Mouse (Mus musculus): ENCODE results near the gene Cd44. TPM values are rescaled to one million over a fixed set of nuclear protein-coding genes. Genes with fewer than 3 reads are reported as not detected.

Gene Cd44
- polyA plus RNA-seq, 1 experiment = 59.3 TPM

GRCm38 (mm10) chr2:102850026-102850425 is 51.4 kb downstream of the Cd44 start:
- TF ChIP-seq POLR2A (IDR thresholded peaks at IDR 0.05; ENCODE audit: borderline replicate concordance, extremely low read depth, low read depth, low read length) = no peak
- TF ChIP-seq CTCF (IDR thresholded peaks at IDR 0.05; ENCODE audit: insufficient read depth, low read length) = no peak
- Histone ChIP-seq H3K4me3 (replicated peaks; ENCODE audit: extremely low read depth, low read depth, low read length) (no peak overlapping the region), H3K4me1 (ENCODE audit: control insufficient read depth, insufficient read depth, low read length) (no peaks in the 10 kb centered on the region)
- no peak for DNase-seq

GRCm38 (mm10) chr2:102848811-102849433 is 52.5 kb downstream of the Cd44 start:
- TF ChIP-seq CTCF (IDR thresholded peaks at IDR 0.05; ENCODE audit: insufficient read depth, low read length) (no peak), POLR2A (IDR thresholded peaks at IDR 0.05; ENCODE audit: borderline replicate concordance, extremely low read depth, low read depth, low read length) (no peak)
- no peak overlapping the region for H3K4me3 ChIP-seq (replicated peaks; ENCODE audit: extremely low read depth, low read depth, low read length)
- WGBS = 78% methylated on average over 5 of the region's 5 CpGs
- DNase-seq = no peak
- no peaks in the 10 kb centered on the region for H3K4me1 ChIP-seq (ENCODE audit: control insufficient read depth, insufficient read depth, low read length)

GRCm38 (mm10) chr2:102841231-102841630 is 60.2 kb downstream of the Cd44 start:
- no peaks in the 10 kb centered on the region for H3K4me1 ChIP-seq (ENCODE audit: control insufficient read depth, insufficient read depth, low read length)
- no peak for DNase-seq
- TF ChIP-seq CTCF (IDR thresholded peaks at IDR 0.05; ENCODE audit: insufficient read depth, low read length) = no peak
- TF ChIP-seq POLR2A (IDR thresholded peaks at IDR 0.05; ENCODE audit: borderline replicate concordance, extremely low read depth, low read depth, low read length) = no peak
- H3K4me3 ChIP-seq (replicated peaks; ENCODE audit: extremely low read depth, low read depth, low read length) = no peak overlapping the region

- no peak for DNase-seq
- 94% methylated on average over 7 of the region's 7 CpGs for WGBS
- TF ChIP-seq CTCF (IDR thresholded peaks at IDR 0.05; ENCODE audit: insufficient read depth, low read length) = no peak
- TF ChIP-seq POLR2A (IDR thresholded peaks at IDR 0.05; ENCODE audit: borderline replicate concordance, extremely low read depth, low read depth, low read length) = no peak
Observed at GRCm38 (mm10) chr2:102838179-102838578, 63.3 kb downstream of the Cd44 start.

GRCm38 (mm10) chr2:102831547-102831946 is 69.9 kb downstream of the Cd44 start:
- no peak overlapping the region for H3K4me3 ChIP-seq (replicated peaks; ENCODE audit: extremely low read depth, low read depth, low read length)
- no peak for DNase-seq
- H3K4me1 ChIP-seq (ENCODE audit: control insufficient read depth, insufficient read depth, low read length) = no peaks in the 10 kb centered on the region
- no peak for TF ChIP-seq CTCF (IDR thresholded peaks at IDR 0.05; ENCODE audit: insufficient read depth, low read length)
- no peak for TF ChIP-seq POLR2A (IDR thresholded peaks at IDR 0.05; ENCODE audit: borderline replicate concordance, extremely low read depth, low read depth, low read length)

More at GRCm38 (mm10) chr2:102838179-102838578, 63.3 kb downstream of the Cd44 start:
- no peak overlapping the region for H3K4me3 ChIP-seq (replicated peaks; ENCODE audit: extremely low read depth, low read depth, low read length)
- no peaks in the 10 kb centered on the region for H3K4me1 ChIP-seq (ENCODE audit: control insufficient read depth, insufficient read depth, low read length)

GRCm38 (mm10) chr2:102829201-102829600 is 72.3 kb downstream of the Cd44 start:
- DNase-seq = peak; percentile 63
- 84% methylated on average over 3 of the region's 3 CpGs for WGBS
- no peaks in the 10 kb centered on the region for H3K4me1 ChIP-seq (ENCODE audit: control insufficient read depth, insufficient read depth, low read length)

GRCm38 (mm10) chr2:102828381-102828780 is 73.1 kb downstream of the Cd44 start:
- no peak for DNase-seq
- 80% methylated on average over 7 of the region's 7 CpGs for WGBS
- Histone ChIP-seq H3K4me1 (ENCODE audit: control insufficient read depth, insufficient read depth, low read length) (no peaks in the 10 kb centered on the region), H3K4me3 (replicated peaks; ENCODE audit: extremely low read depth, low read depth, low read length) (no peak overlapping the region)
- TF ChIP-seq POLR2A (IDR thresholded peaks at IDR 0.05; ENCODE audit: borderline replicate concordance, extremely low read depth, low read depth, low read length) (no peak), CTCF (IDR thresholded peaks at IDR 0.05; ENCODE audit: insufficient read depth, low read length) (no peak)

More at GRCm38 (mm10) chr2:102829201-102829600, 72.3 kb downstream of the Cd44 start:
- H3K4me3 ChIP-seq (replicated peaks; ENCODE audit: extremely low read depth, low read depth, low read length) = no peak overlapping the region
- no peak for TF ChIP-seq CTCF (IDR thresholded peaks at IDR 0.05; ENCODE audit: insufficient read depth, low read length)

- no peak overlapping the region for H3K4me3 ChIP-seq (replicated peaks; ENCODE audit: extremely low read depth, low read depth, low read length)
- no peak for DNase-seq
- no peaks in the 10 kb centered on the region for H3K4me1 ChIP-seq (ENCODE audit: control insufficient read depth, insufficient read depth, low read length)
- 82% methylated on average over 1 of the region's 1 CpGs for WGBS
- no peak for TF ChIP-seq CTCF (IDR thresholded peaks at IDR 0.05; ENCODE audit: insufficient read depth, low read length)
- no peak for TF ChIP-seq POLR2A (IDR thresholded peaks at IDR 0.05; ENCODE audit: borderline replicate concordance, extremely low read depth, low read depth, low read length)
Observed at GRCm38 (mm10) chr2:102827841-102828240, 73.6 kb downstream of the Cd44 start.

- no peak overlapping the region for H3K4me3 ChIP-seq (replicated peaks; ENCODE audit: extremely low read depth, low read depth, low read length)
- TF ChIP-seq CTCF (IDR thresholded peaks at IDR 0.05; ENCODE audit: insufficient read depth, low read length) = no peak
- no peak for TF ChIP-seq POLR2A (IDR thresholded peaks at IDR 0.05; ENCODE audit: borderline replicate concordance, extremely low read depth, low read depth, low read length)
- WGBS = 93% methylated on average over 9 of the region's 9 CpGs
- no peaks in the 10 kb centered on the region for H3K4me1 ChIP-seq (ENCODE audit: control insufficient read depth, insufficient read depth, low read length)
- DNase-seq = no peak
Observed at GRCm38 (mm10) chr2:102825961-102826633, 75.4 kb downstream of the Cd44 start.

GRCm38 (mm10) chr2:102822036-102822435 is 79.4 kb downstream of the Cd44 start:
- DNase-seq = no peak
- Histone ChIP-seq H3K4me1 (ENCODE audit: control insufficient read depth, insufficient read depth, low read length) (no peaks in the 10 kb centered on the region), H3K4me3 (replicated peaks; ENCODE audit: extremely low read depth, low read depth, low read length) (no peak overlapping the region)
- WGBS = 95% methylated on average over 6 of the region's 6 CpGs
- no peak for TF ChIP-seq CTCF (IDR thresholded peaks at IDR 0.05; ENCODE audit: insufficient read depth, low read length)
- TF ChIP-seq POLR2A (IDR thresholded peaks at IDR 0.05; ENCODE audit: borderline replicate concordance, extremely low read depth, low read depth, low read length) = no peak

All from lung, adult 2 months (tissue).